Mouse (Mus musculus) urinary bladder, postnatal 14 days (tissue): ENCODE results near the gene Zfp217.
"Not testable (repeated sequence)": the region's sequence is repeated elsewhere in the genome, so short reads cannot be mapped to it uniquely, and the experiment has no call there.

ENCODE experiments used
- DNase-seq: peaks from one replicate; pipeline ENCODE4 v3.0.0; 2021; ENCODE audit warnings: low spot score

Zfp217 gene

DNA sequence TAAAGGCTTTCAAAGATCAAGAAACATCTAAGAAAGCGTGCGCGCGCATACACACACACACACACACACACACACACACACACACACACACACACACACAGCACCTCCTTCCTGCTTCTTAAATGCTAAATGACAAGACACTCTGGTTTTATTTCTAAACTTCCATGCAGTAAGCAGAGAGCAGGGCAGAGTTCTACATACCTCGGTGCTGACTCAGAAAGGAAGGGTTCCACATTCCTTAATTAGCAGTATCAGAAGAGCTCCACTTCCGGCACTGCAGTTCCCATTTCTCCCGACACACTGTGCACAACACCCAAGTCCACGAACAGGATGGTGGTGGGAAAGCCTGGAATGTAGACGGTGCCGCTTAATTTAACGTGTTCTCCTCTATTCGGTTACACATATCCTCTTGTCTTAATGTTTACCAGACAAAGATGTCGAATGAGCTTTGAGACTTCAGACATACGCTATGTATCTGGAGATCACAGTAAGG, at the start of gene Zfp217:
Gene Zfp217, minus strand, starts transcription at position 443 of the 493 bp plus-strand sequence.
- peak; percentile 51 for DNase-seq

DNA sequence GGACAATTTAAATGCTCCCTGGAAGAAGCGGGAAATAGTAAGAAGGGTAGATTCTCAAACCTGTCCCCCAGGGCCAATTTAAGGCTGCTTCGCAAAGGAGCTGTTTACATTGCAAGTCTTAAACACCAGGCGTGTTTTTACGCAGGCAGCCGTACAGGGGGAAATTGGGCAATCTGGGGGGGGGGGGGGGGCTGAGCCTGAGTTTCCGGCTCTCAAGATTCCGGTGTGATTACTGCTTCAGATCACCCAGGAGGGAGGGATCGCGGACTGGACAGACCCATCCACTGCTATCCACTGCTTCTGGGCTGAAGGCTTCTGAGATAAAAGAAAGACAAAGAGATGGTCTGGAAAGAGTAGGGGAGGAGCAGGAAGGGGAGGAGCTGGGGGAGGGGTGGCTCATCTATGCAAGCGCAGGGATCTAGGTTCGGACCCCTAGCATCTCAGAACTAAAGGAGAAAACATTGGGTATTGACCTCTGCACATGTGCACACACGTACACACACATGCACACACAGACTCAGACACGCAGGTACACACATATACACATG, 47.7 kb upstream of the Zfp217 start:
- no peak for DNase-seq

DNA sequence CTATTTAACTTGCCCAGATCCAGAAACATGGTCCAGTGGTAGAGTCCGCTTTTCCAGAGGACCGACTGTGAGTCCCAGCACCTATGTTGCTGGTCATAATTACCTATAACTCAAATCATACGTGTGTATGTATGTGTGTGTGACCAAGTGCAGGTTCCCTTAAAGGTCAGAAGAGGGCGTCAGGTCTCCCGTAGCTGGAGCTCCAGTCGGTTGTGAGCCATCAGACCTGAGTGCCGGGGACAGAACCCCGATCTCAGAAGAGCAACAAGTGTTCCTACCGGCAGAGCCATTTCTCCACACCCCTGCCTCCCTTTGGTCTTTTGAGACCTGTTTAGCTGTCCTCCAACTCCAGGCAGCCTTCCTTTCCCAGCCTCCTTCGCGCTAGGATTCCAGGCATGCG, 46.9 kb upstream of the Zfp217 start:
- no peak for DNase-seq

- DNase-seq, result no peak
Observed at GRCm38 (mm10) chr2:170193850-170194249, 45.9 kb upstream of the Zfp217 start.

DNA sequence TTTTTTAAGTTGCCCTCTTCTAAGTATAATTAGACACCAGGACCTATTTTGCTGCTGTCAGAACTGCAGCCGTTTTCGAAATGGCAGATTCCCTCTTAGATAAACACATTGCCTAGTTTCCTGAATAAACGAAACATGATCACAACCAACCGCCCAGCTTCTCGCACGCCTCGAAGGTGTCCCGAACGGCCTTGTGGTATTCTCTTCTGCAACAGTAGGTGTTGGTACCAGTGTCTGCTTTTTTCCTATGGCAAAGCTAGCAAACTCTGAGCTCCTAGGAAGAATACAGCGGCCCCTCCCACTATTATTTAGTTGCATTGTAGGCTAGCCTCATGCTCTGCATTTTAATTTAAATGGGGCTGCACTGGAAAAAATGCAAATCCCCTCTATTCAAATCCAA, 45.3 kb upstream of the Zfp217 start:
- no peak for DNase-seq

- peak; percentile 37 for DNase-seq
Observed at GRCm38 (mm10) chr2:170192731-170193149, 44.8 kb upstream of the Zfp217 start.

DNA sequence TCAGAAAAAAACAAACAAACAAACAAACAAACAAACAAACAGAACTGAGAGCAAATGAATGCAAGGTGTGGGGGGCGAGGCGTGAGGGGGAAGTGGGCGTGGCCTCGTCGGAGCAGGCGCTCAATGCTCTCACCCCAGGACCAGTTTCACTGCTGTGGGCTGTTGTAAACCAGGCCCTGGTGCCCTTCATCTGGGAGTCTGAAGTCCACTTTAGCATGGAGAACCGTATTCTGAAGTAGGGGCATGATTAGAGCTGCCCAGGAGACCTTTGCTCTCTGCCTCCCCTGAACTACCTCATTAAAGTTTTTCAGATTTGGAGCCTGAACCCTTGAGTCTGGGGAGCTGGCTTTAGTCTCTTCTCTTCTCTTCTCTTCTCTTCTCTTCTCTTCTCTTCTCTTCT, 40.8 kb upstream of the Zfp217 start:
- no peak for DNase-seq

- no peak for DNase-seq
Observed at GRCm38 (mm10) chr2:170185137-170185837, 37.4 kb upstream of the Zfp217 start.

- DNase-seq, result peak; percentile 78
Observed at GRCm38 (mm10) chr2:170184175-170184983, 36.5 kb upstream of the Zfp217 start.

DNA sequence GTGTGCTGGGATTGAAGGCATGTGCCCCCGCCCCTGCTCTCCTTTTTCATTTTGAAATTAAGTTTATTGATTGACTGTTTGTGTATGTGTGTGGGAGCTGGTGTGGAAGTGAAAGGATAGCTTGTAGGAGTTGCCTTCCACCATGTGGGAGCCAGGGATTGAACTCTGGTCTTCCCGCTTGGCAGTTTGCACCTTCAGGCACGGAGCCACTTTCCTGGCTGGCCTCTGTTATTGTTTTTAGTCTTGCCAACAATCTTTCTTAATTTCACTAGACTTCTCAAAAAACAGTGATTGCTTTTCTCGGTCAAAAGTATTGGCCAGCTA, 35.9 kb upstream of the Zfp217 start:
- no peak for DNase-seq

DNA sequence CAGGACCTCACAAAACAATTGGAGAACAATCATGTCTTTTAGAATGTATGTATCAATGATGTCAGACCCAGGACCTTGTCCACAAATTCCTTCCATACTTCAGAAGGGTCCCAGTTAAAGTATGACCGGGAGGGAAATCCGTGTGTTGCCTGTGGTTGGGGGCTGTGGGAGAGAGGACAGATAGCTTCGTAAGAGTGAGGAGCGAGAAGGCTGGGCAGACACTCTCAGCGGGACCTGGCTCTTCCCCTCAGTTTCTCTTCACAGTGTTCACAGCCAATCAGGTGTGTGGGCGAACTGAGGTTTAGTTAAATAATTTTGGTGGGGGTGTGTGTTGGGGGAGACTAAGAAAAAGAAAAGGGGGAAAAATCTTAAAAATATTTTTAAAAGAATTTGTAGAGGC, 34.0 kb upstream of the Zfp217 start:
- no peak for DNase-seq

DNA sequence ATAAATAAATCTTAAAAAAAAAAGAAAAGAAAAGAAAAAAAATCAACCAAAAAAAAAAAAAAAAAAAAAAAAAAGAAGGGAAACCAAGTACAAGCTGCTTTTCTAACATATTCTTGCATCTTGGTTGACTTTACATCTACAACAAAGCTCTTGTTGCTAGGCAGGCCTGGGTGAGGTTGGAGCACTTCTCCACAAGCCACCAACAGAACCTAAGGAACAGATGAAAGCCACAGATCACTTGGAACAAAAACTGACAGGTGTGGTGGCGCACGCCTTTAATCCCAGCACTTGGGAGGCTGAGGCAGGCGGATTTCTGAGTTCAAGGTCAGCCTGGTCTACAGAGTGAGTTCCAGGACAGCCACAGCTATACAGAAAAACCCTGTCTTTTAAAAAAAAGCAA, 32.9 kb upstream of the Zfp217 start:
- not testable (repeated sequence) for DNase-seq

GRCm38 (mm10) chr2:170179317-170179716, 31.4 kb upstream of the Zfp217 start:
- no peak for DNase-seq

- DNase-seq, result no peak
Observed at GRCm38 (mm10) chr2:170177323-170177722, 29.4 kb upstream of the Zfp217 start.

DNA sequence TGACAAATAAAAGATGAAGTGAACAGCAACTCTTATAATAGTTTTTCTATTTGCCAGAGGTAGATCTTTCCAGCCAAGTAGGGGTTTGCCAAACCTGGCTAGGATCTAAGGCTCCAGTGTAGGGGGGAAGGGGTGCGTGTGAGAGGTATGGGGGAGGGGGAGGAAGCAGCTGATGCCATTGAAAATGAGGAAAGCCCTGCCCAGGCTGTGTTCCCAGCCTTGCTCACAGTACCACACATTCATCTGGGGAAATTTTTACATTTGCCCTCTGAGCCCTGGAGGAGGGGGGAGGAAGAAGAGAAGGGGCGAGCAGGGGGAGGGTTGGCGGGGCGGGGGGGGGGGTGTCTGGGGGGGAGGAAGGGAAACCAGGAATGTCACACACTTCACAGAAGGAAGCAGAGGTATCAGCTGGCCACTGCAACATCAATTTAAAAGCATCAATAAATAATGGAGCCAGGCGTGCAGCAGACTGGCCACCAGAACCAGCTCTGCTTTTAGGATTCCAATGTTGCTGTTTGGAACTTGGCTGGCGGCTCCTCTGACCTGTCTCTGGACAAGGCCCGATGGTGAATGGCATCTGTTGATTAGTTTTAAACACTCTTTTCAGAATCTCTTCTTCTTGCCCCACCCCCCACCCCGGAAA, 28.5 kb upstream of the Zfp217 start:
- DNase-seq, result no peak

- no peak for DNase-seq
Observed at GRCm38 (mm10) chr2:170175661-170176150, 27.8 kb upstream of the Zfp217 start.

- DNase-seq, result no peak
Observed at GRCm38 (mm10) chr2:170175190-170175589, 27.3 kb upstream of the Zfp217 start.

- no peak for DNase-seq
Observed at GRCm38 (mm10) chr2:170169062-170169461, 21.2 kb upstream of the Zfp217 start.

DNA sequence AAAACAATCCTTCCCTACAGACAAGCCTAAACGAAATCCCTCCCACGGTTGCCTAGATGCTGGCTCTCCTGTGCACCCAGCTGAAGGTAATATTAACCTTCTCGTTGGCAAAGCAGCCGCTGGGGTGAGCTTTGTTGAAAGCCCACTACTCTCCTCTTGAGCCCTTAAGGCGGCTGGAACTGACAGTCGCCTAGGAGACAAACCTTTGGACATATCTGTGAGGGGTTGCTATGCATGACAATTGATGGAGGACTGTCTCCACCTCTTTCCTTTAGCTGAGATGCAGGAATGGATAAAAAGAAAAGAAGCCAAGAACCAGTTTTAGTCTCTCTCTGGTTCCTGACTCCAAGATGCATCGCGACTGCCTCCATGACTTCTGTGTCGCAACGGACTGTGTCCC, 17.7 kb upstream of the Zfp217 start:
- no peak for DNase-seq

GRCm38 (mm10) chr2:170163671-170164462, 16.0 kb upstream of the Zfp217 start:
- DNase-seq, result no peak

- no peak for DNase-seq
Observed at GRCm38 (mm10) chr2:170159795-170160568, 12.1 kb upstream of the Zfp217 start.
